Mouse (Mus musculus): Measurements from ENCODE around the gene Immt. TPM values are rescaled to one million over a fixed set of nuclear protein-coding genes. Genes with fewer than 3 reads are reported as not detected.

Gene Immt
- total RNA-seq (2023): 10 to 100 TPM; 53.1 to 54.1 TPM

DNA sequence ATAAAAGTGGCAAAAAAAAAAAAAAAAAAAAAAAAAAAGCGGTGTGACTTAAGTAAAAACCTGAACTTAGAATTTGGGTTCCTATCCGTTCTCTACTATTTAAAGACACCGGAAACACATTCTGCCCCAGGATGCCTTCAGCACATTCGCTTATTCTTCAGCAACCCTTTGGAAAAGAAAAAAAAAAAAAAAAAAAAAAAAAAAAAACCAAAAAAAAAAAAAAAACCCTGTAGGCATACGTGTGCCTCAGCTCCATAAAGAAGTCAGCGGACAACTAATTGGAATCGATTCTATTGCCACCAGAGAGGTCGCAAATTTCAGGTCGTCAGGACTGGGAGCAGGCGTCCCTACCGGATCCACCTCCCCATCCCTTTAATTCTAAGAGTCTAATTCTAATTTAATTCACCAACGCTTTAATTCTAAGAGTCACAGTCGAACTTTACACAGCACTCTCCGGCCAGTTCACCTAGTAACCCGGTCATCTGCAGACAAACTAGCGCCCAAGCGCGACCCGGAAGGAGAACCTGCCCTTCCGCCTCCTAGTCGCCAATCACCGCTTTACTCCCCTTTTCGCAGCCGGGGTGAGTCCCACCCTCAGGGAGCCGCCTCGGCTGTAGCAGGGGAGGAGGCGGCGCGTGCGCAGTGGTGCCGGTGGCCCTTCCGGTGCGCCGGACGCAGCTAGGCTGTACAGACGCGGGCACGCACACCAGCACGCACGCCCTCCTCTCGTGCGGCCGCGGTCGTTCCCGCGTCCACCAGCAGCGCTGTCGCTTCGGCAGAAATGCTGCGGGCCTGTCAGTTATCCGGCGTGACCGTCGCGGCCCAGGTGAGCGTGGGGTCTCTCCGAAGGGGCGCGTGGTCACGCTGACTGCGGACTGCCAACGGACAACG is at the start of gene Immt:
Gene Immt, plus strand, starts transcription at position 642 of the 891 bp plus-strand sequence.

GRCm38 (mm10) chr6:71826869-71827268 is 4.3 kb upstream of the Immt start, which contains the start of gene Mrpl35:
Gene Mrpl35 (minus strand): TSS chr6:71826969.

GRCm38 (mm10) chr6:71908481-71909381 is 77.6 kb downstream of the Immt start, which contains the start of the genes Ptcd3 and Polr1a:
Gene Ptcd3 (minus strand): TSS chr6:71908750.
Gene Polr1a (plus strand): TSS chr6:71909053.

Other genes starting within 250 kb of the Immt start
- gene Kdm3a, start 198.3 kb upstream of the Immt start, total RNA-seq (2023): 10 to 100 TPM; 31.2 to 40.3 TPM
- under 1 TPM in 1 of 2 experiments, not detected in 1; 0.11 TPM for gene Reep1, start 123.8 kb upstream of the Immt start, total RNA-seq (2023)
- gene Mrpl35, start 4.4 kb upstream of the Immt start, total RNA-seq (2023): 10 to 100 TPM in 1 of 2 experiments, 1 to 10 TPM in 1; 6.1 to 15.6 TPM
- 10 to 100 TPM; 27.1 to 29.0 TPM for gene Ptcd3, start 77.4 kb downstream of the Immt start, total RNA-seq (2023)
- gene Polr1a, start 77.7 kb downstream of the Immt start, total RNA-seq (2023): 10 to 100 TPM; 46.4 to 61.0 TPM

Measured in neutrophil, adult 59 days (primary cell).